Mouse (Mus musculus) thymus, postnatal 25 days (tissue): ENCODE measurements around the gene Gm8122.
"Not testable (repeated sequence)": the region's sequence is repeated elsewhere in the genome, so short reads cannot be mapped to it uniquely, and the experiment has no call there.

Experiments
- DNase-seq: peaks from one replicate; pipeline ENCODE4 v3.0.0; 2022

Gene Gm8122

DNA sequence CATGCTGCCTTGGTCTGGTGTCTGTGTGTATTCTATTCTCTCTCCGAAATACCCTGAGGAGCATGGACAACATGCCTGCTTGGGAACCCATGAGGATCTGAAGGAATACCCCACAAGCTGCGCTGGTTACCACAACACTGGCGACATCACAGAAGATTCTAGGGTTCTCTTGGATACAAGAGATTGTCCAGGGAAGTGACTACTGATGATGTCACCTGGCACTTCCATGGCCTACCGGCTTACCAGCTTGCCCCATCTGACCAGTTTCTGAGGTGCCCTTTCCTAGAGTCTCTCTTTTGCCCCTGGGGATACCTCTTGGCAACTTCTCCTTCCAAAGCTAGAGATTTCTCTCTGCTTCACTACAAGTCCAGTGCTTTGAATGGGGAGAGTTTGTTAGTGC is at the start of gene Gm8122:
Gene Gm8122, minus strand, starts transcription at position 101 of the 400 bp plus-strand sequence.
- DNase-seq: not testable (repeated sequence)

GRCm38 (mm10) chr14:43278681-43279080 is 43.6 kb upstream of the Gm8122 start:
- DNase-seq: not testable (repeated sequence)

- DNase-seq: not testable (repeated sequence)
Observed at GRCm38 (mm10) chr14:43278146-43278545, 43.0 kb upstream of the Gm8122 start.

GRCm38 (mm10) chr14:43277468-43277867 is 42.4 kb upstream of the Gm8122 start:
- DNase-seq: not testable (repeated sequence)

GRCm38 (mm10) chr14:43275752-43276151 is 40.6 kb upstream of the Gm8122 start:
- not testable (repeated sequence) for DNase-seq

DNA sequence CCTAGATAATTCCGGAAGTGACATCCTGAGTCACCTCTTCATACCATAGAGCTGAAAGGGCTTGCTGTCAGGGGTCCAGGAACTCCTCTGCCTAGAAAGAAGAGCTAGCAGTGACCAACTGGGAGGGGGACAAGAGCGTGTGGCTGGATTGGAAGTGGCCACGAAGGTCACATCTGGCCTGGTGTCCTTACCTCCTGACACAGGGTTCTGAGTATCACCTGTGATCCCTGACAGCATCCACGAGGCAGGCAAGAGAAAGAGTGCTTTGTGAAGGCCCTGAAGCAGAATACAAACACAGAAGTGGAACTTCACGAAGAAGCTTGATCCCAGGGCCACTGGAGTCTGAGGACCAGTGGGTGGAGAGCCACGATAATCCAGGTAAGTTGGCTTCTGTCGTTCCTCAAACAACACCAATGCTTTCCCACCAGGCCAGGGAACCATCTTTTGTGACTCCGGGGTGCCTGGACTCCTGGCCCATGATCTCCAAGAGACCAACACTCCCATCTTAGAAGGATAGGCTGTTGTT is 39.9 kb upstream of the Gm8122 start, which contains the start of gene Gm9732:
Gene Gm9732, plus strand, starts transcription at position 51 of the 526 bp plus-strand sequence.
- DNase-seq: peak; percentile 19

GRCm38 (mm10) chr14:43273161-43273560 is 38.1 kb upstream of the Gm8122 start:
- not testable (repeated sequence) for DNase-seq

DNA sequence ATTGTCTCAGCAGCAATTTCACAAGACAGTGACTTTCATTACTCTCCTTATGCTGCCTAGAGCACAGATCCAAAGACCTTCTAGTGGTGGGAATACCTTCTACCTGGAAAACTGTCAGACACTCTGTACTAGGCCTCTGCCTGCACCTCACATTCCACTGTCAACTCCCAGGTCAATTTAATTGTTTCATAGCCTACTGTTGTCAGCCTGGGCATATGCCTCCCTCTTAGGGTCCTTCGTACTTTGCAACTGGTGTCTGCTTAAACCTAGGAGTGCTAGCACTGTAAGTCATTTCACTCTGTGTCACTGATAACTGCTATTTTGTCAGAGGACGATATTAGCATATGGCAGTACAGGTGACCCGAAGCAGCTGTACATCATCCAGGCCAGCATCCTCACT is 34.1 kb upstream of the Gm8122 start:
- DNase-seq: not testable (repeated sequence)

- not testable (repeated sequence) for DNase-seq
Observed at GRCm38 (mm10) chr14:43268521-43269084, 33.5 kb upstream of the Gm8122 start.

DNA sequence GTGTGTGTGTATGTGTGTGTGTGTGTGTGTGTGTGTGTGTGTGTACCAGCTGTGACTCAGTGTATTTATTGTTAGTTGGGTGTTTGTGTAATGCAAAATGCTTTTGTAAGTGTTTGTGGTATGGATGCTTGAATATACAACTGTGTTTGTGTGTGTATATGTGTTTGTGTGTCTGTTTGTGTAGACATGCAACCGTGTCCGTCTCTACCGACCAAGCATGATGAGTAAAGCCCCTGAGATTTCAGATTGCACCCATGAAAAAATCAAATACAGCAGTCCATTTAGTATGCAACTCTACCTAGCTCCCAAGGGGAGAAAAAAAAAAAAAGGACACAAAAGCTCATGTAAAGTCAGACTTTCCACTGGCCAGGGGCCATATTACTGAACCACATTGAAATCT is 28.3 kb upstream of the Gm8122 start:
- not testable (repeated sequence) for DNase-seq

DNA sequence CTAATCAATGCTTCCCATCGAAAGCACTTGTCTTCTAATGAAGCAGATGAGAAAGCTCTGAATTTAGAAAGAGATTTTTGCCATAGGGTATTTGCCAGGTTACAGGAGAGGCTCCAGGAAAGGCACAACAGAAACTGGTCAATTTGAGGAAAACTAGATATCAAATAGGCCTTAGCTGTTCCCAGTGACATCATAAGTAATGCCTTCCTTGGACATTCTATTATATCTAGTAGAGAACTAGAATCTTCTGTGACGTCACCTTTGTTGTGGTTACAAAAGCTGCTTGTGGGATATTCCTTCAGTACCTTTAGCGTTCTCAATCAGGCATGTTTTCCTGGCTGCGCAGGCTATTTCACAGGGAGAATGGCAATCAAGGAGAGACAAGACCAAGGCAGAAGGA is 23.2 kb upstream of the Gm8122 start, which contains the start of gene Gm8126:
Gene Gm8126, plus strand, starts transcription at position 301 of the 400 bp plus-strand sequence.
- not testable (repeated sequence) for DNase-seq

DNA sequence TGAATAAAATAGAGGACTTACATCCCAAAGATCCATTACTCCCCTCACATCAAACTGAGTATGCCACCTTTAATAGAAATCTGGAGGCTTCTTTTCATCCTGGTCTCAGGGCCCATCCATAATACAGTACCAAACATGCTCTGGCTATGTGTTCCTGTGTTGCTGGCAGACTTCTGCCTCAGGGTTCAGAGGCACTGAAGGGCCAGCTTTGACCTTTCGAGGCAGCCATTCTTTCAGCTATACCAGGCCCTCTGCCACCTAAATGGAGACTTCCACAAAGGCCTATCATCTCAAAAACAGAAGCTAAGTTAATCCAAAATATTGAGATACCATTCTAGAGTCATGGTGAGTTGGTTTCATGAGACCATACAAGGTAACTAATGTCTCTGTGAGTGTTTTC is 21.4 kb upstream of the Gm8122 start:
- DNase-seq: not testable (repeated sequence)

- not testable (repeated sequence) for DNase-seq
Observed at GRCm38 (mm10) chr14:43250549-43251253, 15.6 kb upstream of the Gm8122 start.

DNA sequence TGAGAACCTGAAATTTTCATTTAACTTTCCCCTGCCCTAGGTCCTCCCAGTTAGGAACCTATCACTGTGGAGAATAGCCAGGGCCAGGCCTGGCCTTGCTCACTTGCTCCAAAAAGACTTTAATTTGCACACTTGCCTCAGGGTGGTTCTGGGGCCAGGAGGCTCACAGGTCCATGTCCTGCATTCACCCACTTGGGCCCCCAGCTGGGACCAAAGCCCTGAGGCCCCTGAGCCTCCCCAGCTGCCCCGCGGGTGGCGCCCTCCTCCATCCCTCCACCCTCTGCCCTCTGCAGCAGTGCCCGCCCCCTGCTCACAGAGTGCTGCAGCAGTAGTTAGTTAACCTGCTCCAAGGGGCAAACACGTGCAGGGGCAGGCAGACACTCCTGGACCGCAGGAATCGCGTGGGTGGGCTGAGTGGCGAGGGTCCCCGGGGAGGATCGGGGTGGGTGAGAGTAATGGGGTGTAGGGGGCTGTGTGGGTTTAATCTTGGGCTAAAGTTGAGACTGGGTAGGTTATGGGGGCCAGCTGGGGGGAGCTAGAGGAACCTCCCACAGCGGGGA is 14.6 kb upstream of the Gm8122 start:
- DNase-seq: not testable (repeated sequence)

GRCm38 (mm10) chr14:43237769-43238168 is 2.7 kb upstream of the Gm8122 start:
- DNase-seq: not testable (repeated sequence)
